Mouse (Mus musculus) ES-E14 (cell line): ENCODE results near the gene Klhl1. TPM values are rescaled to one million over a fixed set of nuclear protein-coding genes. Genes with fewer than 3 reads are reported as not detected.
"Not testable (repeated sequence)": the region's sequence is repeated elsewhere in the genome, so short reads cannot be mapped to it uniquely, and the experiment has no call there.

Experiments used
- DNase-seq: peaks from one replicate; pipeline ENCODE4 v3.0.0-alpha.2; 2013; ENCODE audit warnings: low read depth, low spot score
- H3K27ac ChIP-seq: 2 replicates; pipeline ENCODE4 v1.5.1; 2012; ENCODE audit warnings: low read depth, mild to moderate bottlenecking, low read length, moderate library complexity, mixed read lengths; ENCODE audit not compliant: poor library complexity, insufficient read depth, severe bottlenecking
- H3K36me3 ChIP-seq: 2 replicates; pipeline ENCODE4 v1.6.1; 2012; ENCODE audit warnings: mild to moderate bottlenecking, low read length, moderate library complexity, mixed read lengths; ENCODE audit not compliant: control insufficient read depth, poor library complexity, insufficient read depth, severe bottlenecking
- H3K4me1 ChIP-seq, 2 experiments: fragments of 150-350 bp in 1 of 2; sonication (generic) in 1 of 2; 2 replicates each; pipeline ENCODE4 v1.6.1; 2012; ENCODE audit warnings: low read length in 2 of 2, mild to moderate bottlenecking in 1 of 2, mixed read lengths in 1 of 2; ENCODE audit not compliant: control insufficient read depth in 2 of 2, insufficient read depth in 2 of 2, poor library complexity in 1 of 2
- H3K4me3 ChIP-seq, 2 experiments: fragments of 150-350 bp in 1 of 2; sonication (generic) in 1 of 2; 2 replicates each; pipeline ENCODE4 v1.5.1; 2012; ENCODE audit warnings: low read length in 2 of 2, low read depth in 1 of 2, mild to moderate bottlenecking in 1 of 2, mixed read lengths in 1 of 2; ENCODE audit not compliant: insufficient read depth in 1 of 2, poor library complexity in 1 of 2, severe bottlenecking in 1 of 2
- H3K9ac ChIP-seq: 2 replicates; pipeline ENCODE4 v1.6.1; 2012; ENCODE audit warnings: low read depth, mild to moderate bottlenecking, low read length, mixed read lengths; ENCODE audit not compliant: poor library complexity, insufficient read depth, severe bottlenecking
- H3K9me3 ChIP-seq: fragments of 150-350 bp; sonication (generic); 2 replicates; pipeline ENCODE4 v1.6.1; 2012; ENCODE audit warnings: low read depth, mild to moderate bottlenecking, low read length; ENCODE audit not compliant: control insufficient read depth, insufficient read depth
- CHD2 ChIP-seq: IDR thresholded peaks from 2 replicates; pipeline ENCODE4 v1.6.1; 2014; ENCODE audit warnings: mild to moderate bottlenecking, low read depth, low read length, inconsistent platforms
- HCFC1 ChIP-seq: IDR thresholded peaks from 2 replicates; pipeline ENCODE4 v1.6.1; 2012; ENCODE audit warnings: low read length, inconsistent platforms, borderline replicate concordance; ENCODE audit not compliant: insufficient read depth
- MAFK ChIP-seq: IDR thresholded peaks from 2 replicates; pipeline ENCODE4 v1.6.1; 2014; ENCODE audit warnings: mild to moderate bottlenecking, low read depth, low read length, inconsistent platforms; ENCODE audit not compliant: insufficient read depth
- ZC3H11A ChIP-seq: IDR thresholded peaks from 2 replicates; pipeline ENCODE4 v1.6.1; 2012; ENCODE audit warnings: low read depth, mild to moderate bottlenecking, inconsistent platforms, low read length, borderline replicate concordance
- ZNF384 ChIP-seq: IDR thresholded peaks from 2 replicates; pipeline ENCODE4 v1.6.1; 2012; ENCODE audit warnings: low read depth, low read length, inconsistent platforms
- in situ Hi-C, 2 experiments: fragments of 600-800 bp; cut with MboI; formaldehyde crosslinking; loops; one replicate each; pipeline ENCODE4 v1.15.1; 2025; ENCODE audit warnings: low sequenced_read_pairs in 2 of 2, inconsistent platforms in 1 of 2; ENCODE audit not compliant: unreplicated experiment in 2 of 2
- total RNA-seq: library from RNA; depleted of rRNA; stranded (reverse); fragments of 300-350 nt; gene quantifications from 2 replicates; pipeline ENCODE4 v1.2.3, GENCODE M21; 2012

Klhl1 gene
- total RNA-seq, 1 experiment, result not detected

- Histone ChIP-seq H3K9ac (no peak overlapping the region), H3K4me3 (no peak overlapping the region), H3K9me3 (no peaks in the 10 kb centered on the region), H3K4me1 (no peaks in the 10 kb centered on the region), H3K27ac (no peak overlapping the region), H3K36me3 (no peaks in the 10 kb centered on the region)
- DNase-seq, result no peak
- TF ChIP-seq MAFK (no peak), HCFC1 (no peak), ZC3H11A (no peak), CHD2 (no peak), ZNF384 (no peak)
- in situ Hi-C loops, result no loop called here
Measured at GRCm38 (mm10) chr14:96362727-96363126, 156.2 kb downstream of the Klhl1 start.

- H3K9me3 ChIP-seq, result no peaks in the 10 kb centered on the region
- DNase-seq, result no peak
- TF ChIP-seq ZNF384 (no peak), CHD2 (no peak), MAFK (no peak), ZC3H11A (no peak), HCFC1 (no peak)
- in situ Hi-C loops, result loop anchor here in 1 of 2 experiments (25.0 kb wide), 1 partner anchor 564 kb away; no protein-coding TSS in a partner anchor
- no peak overlapping the region for H3K27ac ChIP-seq
- no peaks in the 10 kb centered on the region for H3K36me3 ChIP-seq
- no peaks in the 10 kb centered on the region for H3K4me1 ChIP-seq
- H3K4me3 ChIP-seq, result no peak overlapping the region
- no peak overlapping the region for H3K9ac ChIP-seq
Measured at GRCm38 (mm10) chr14:96348220-96348619, 170.7 kb downstream of the Klhl1 start.

DNA sequence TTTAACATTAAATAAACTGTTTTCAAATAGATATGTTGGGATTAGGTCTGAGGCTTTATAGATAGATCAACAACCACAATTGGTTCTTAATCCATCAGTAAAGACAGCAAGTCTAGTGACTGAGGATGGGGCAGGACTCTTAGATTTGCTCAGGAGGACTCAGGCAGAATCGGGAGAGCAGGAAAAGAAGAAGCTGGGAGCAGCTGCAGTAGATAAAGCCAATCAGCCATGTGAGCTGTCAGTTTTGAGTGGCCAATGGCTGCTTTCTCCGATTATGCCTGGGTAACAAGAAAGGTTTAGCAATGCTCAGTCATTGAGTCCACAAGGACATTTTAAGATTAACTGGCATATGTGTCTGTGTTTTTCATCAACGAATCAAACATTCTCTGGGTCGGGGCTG lies 187.8 kb downstream of the Klhl1 start:
- in situ Hi-C loops, result loop anchor here in 1 of 2 experiments (25.0 kb wide), 1 partner anchor 581 kb away; no protein-coding TSS in a partner anchor
- H3K9ac ChIP-seq, result no peak overlapping the region
- no peaks in the 10 kb centered on the region for H3K4me1 ChIP-seq

DNA sequence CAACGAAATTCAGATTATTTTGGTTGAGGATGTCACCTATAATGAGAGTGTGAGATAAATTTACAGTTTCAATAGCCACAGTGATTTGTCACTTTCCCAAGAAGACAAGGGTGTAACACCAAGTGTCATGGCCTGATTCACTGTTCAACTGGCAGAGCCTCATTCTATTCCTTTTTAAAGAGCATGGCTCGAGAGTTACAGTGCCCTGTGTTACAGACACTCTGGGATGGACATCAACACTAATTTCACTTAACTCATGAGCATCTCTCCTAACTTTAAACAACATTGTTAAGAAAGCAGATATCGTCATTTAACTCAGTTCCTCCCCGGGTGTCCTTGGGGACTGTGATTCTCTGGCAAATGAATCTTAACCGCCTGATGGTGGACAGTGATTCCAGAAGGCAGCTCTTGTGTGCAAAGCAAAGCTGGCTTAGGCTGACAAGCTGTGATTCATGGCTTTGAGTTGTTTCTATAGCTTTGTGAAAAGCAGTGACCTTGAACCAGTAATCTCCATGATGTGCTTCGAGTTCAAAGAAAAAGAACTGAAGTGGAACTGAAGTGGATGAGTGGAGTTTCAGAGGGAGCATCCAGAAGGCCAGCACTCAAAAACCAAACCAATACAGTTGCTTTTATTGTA lies 301.0 kb downstream of the Klhl1 start:
- in situ Hi-C loops, result no loop called here
- DNase-seq, result no peak

More for the DNA sequence above, 187.8 kb downstream of the Klhl1 start:
- no peak overlapping the region for H3K27ac ChIP-seq
- DNase-seq, result no peak
- no peak overlapping the region for H3K4me3 ChIP-seq
- H3K9me3 ChIP-seq, result no peaks in the 10 kb centered on the region
- TF ChIP-seq ZC3H11A (no peak), MAFK (no peak), CHD2 (no peak), HCFC1 (no peak), ZNF384 (no peak)
- H3K36me3 ChIP-seq, result no peaks in the 10 kb centered on the region

DNA sequence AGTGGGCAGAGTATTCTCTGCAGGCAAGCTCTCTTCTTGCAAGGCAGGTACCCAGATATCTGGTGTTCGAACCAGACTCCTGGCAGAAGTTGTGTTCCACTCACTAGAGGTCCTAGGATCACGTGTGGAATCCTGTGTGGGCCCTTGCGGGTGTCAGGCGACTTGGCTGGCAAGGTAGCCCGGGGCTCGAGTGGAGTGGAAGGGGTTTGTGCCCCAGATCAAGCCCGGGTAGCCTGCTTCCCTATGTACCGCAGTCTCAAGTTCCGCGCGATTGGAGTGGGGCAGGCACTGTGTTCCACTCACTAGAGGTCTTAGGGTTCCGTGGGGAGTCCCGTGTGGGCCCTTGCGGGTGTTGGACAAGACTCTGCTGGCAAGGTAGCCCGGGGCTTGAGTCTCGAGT lies 324.1 kb downstream of the Klhl1 start:
- H3K4me3 ChIP-seq, H3K9me3 ChIP-seq, DNase-seq, H3K27ac ChIP-seq, H3K36me3 ChIP-seq, H3K4me1 ChIP-seq, H3K9ac ChIP-seq, in situ Hi-C loops: not testable (repeated sequence)

More for the DNA sequence above, 301.0 kb downstream of the Klhl1 start:
- Histone ChIP-seq H3K9ac (no peak overlapping the region), H3K4me3 (no peak overlapping the region), H3K27ac (no peak overlapping the region), H3K4me1 (no peaks in the 10 kb centered on the region), H3K9me3 (no peaks in the 10 kb centered on the region), H3K36me3 (no peaks in the 10 kb centered on the region)
- TF ChIP-seq MAFK (no peak), HCFC1 (no peak), ZNF384 (no peak), ZC3H11A (no peak)
